In the genomic region with DNA sequence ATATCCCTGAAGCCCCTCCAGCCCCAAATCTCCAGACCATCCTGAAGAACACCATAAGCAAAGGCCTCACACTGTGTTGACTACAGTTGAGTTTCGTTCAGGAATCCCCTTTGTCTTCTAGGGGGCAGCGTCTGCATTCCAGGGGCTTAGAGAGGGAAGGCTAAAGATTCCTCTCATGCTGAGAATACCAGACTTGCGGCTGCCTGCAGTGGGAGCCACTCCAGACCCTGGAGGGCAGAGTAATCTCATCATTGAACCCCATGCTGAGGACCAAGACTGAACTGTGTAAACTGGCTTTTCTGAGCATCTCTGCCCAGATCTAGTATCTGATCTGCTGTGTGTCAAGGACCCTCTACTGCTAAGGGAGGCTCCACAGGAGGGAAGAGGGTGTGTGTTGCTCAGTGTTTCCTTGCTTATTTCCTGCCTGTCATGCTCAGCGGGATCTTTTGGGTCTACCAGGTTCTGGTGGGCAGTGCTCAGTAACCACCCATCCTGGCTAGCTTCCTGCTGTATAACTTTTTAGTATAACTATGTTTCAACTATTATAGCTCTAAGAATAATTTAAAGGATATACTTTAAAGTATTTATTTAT, we compare ENCODE assay signal across 11 mouse cellular contexts. TPM values are rescaled to one million over a fixed set of nuclear protein-coding genes. Genes with fewer than 3 reads are reported as not detected.
DNase-seq lines count a peak whose midpoint lies in the region; ATAC-seq and TF ChIP-seq lines count a peak whose summit lies in the region.
"Had no signal": no experiment of that assay in that cellular context is flagged by ENCODE, and none has a peak within 500 bp of the region (broad histone marks: within the 10 kb centered on the region; RNA-seq: fewer than 3 reads in every experiment).

No protein-coding gene starts in this region.

- H3K36me3 ChIP-seq in heart, adult 2 months (ENCODE audit: control insufficient read depth, insufficient read depth, low read length) = no peaks in the 10 kb centered on the region
- H3K36me3 ChIP-seq in lung, embryonic 14.5 days (ENCODE audit: insufficient read depth) = no peaks in the 10 kb centered on the region
- H3K36me3 ChIP-seq in embryonic facial prominence, embryonic 10.5 days (replicated peaks) = no peaks in the 10 kb centered on the region
- H3K36me3 ChIP-seq in midbrain, embryonic 14.5 days (ENCODE audit: control insufficient read depth, insufficient read depth, low read length) = no peaks in the 10 kb centered on the region

- H3K4me2 ChIP-seq in lung, embryonic 14.5 days = no peak overlapping the region
- H3K4me2 ChIP-seq in midbrain, embryonic 14.5 days (ENCODE audit: low read length) = no peak overlapping the region

- DNase-seq in heart, adult 2 months = no peak
- no peak for DNase-seq in heart, adult 8-10 months (ENCODE audit: low spot score)
- DNase-seq in lung, embryonic 14.5 days = peak; percentile 42
- DNase-seq in lung, adult 18-20 months = no peak
- DNase-seq in embryonic facial prominence, embryonic 10.5 days (ENCODE audit: low spot score) = peak; percentile 54
- no peak for DNase-seq in midbrain, embryonic 14.5 days
- no peak for DNase-seq in c-Kit-positive CD71-positive TER-119-positive erythroid progenitor cells, embryonic 14.5 days (ENCODE audit: low spot score)
- DNase-seq in adipocyte (ENCODE audit: low spot score) = no peak
- DNase-seq: left cerebral cortex, postnatal 4 days; lung, postnatal 36 days had no signal

- 0 out of 2 replicates have a peak, but pooled peaks have one; percentile 22 for ATAC-seq in lung, embryonic 14.5 days (ENCODE audit: insufficient read depth)
- peak; percentile 20; the same call in 1 of the 2 replicates for ATAC-seq in midbrain, embryonic 14.5 days (ENCODE audit: low FRiP score, low TSS enrichment)

- peak overlapping the region; percentile 52 for H3K27ac ChIP-seq in heart, adult 2 months
- no peak overlapping the region for H3K27ac ChIP-seq in lung, embryonic 14.5 days (ENCODE audit: low read depth)
- H3K27ac ChIP-seq in embryonic facial prominence, embryonic 10.5 days (replicated peaks) = peak overlapping the region; percentile 80
- H3K27ac ChIP-seq in midbrain, embryonic 14.5 days (replicated peaks; ENCODE audit: low read depth, low read length) = no peak overlapping the region
- H3K27ac ChIP-seq: layer of hippocampus, adult 2 months had no signal

- no peaks in the 10 kb centered on the region for H3K27me3 ChIP-seq in heart, adult 2 months (ENCODE audit: control insufficient read depth, insufficient read depth, low read length)
- no peaks in the 10 kb centered on the region for H3K27me3 ChIP-seq in lung, embryonic 14.5 days (ENCODE audit: insufficient read depth, low read length)
- H3K27me3 ChIP-seq in embryonic facial prominence, embryonic 10.5 days (replicated peaks; ENCODE audit: low read depth, poor library complexity, severe bottlenecking) = no peaks in the 10 kb centered on the region
- H3K27me3 ChIP-seq in midbrain, embryonic 14.5 days (ENCODE audit: control insufficient read depth, insufficient read depth, low read length) = no peaks in the 10 kb centered on the region

- H3K9ac ChIP-seq in heart, adult 2 months (ENCODE audit: low read depth, low read length) = no peak overlapping the region
- no peak overlapping the region for H3K9ac ChIP-seq in lung, embryonic 14.5 days
- no peak overlapping the region for H3K9ac ChIP-seq in midbrain, embryonic 14.5 days (replicated peaks; ENCODE audit: low read length)

- TF ChIP-seq EP300 in heart, adult 2 months (IDR thresholded peaks at IDR 0.05; ENCODE audit: insufficient read depth, low read depth, low read length) = no peak

- no peak overlapping the region for H3K4me3 ChIP-seq in heart, adult 2 months
- no peak overlapping the region for H3K4me3 ChIP-seq in lung, embryonic 14.5 days (ENCODE audit: low read depth, low read length)
- H3K4me3 ChIP-seq in embryonic facial prominence, embryonic 10.5 days = no peak overlapping the region
- H3K4me3 ChIP-seq in midbrain, embryonic 14.5 days (replicated peaks; ENCODE audit: low read depth, low read length) = no peak overlapping the region
- H3K4me3 ChIP-seq: layer of hippocampus, adult 2 months had no signal

- no peaks in the 10 kb centered on the region for H3K79me2 ChIP-seq in heart, adult 2 months (replicated peaks; ENCODE audit: control insufficient read depth, insufficient read depth, low read length)

- intact Hi-C loops in heart, adult 2 months (cut with DNase I) = no loop called here

- no peaks in the 10 kb centered on the region for H3K9me3 ChIP-seq in lung, embryonic 14.5 days (ENCODE audit: low read depth, low read length)
- no peaks in the 10 kb centered on the region for H3K9me3 ChIP-seq in embryonic facial prominence, embryonic 10.5 days
- no peaks in the 10 kb centered on the region for H3K9me3 ChIP-seq in midbrain, embryonic 14.5 days (ENCODE audit: control insufficient read depth, low read length)

- no peak for TF ChIP-seq POLR2A in heart, adult 2 months (IDR thresholded peaks at IDR 0.05; ENCODE audit: insufficient read depth, low read depth, low read length)

- 54% methylated on average over 4 of the region's 4 CpGs for WGBS in heart, adult 2 months
- WGBS in lung, embryonic 14.5 days = 26% methylated on average over 4 of the region's 4 CpGs
- 18% methylated on average over 4 of the region's 4 CpGs for WGBS in embryonic facial prominence, embryonic 10.5 days
- WGBS in midbrain, embryonic 14.5 days = 16% methylated on average over 4 of the region's 4 CpGs

- peaks cover 8% of the 10 kb centered on the region for H3K4me1 ChIP-seq in heart, adult 2 months (ENCODE audit: control insufficient read depth, insufficient read depth, low read length)
- peaks cover 13% of the 10 kb centered on the region for H3K4me1 ChIP-seq in lung, embryonic 14.5 days (ENCODE audit: insufficient read depth)
- H3K4me1 ChIP-seq in embryonic facial prominence, embryonic 10.5 days = peaks cover 57% of the 10 kb centered on the region
- 0 out of 2 replicates have a peak, but pooled peaks cover 8% of the 10 kb centered on the region for H3K4me1 ChIP-seq in midbrain, embryonic 14.5 days (ENCODE audit: control insufficient read depth, insufficient read depth, low read length)

- no peak for TF ChIP-seq CTCF in heart, adult 2 months (IDR thresholded peaks at IDR 0.05)
- TF ChIP-seq CTCF in lung, embryonic 14.5 days (IDR thresholded peaks at IDR 0.05; ENCODE audit: low read depth) = 0 out of 2 replicates have a peak, but pooled peaks have one; percentile 8

RNA-seq across cellular contexts. Expression of gene Laptm4a, which starts 21.3 kb away (rescaled TPM):
- total RNA-seq in heart, adult 2 months (2021) = 100 to 1,000 TPM; 366 to 372 TPM
- polyA plus RNA-seq in heart, adult 2 months (2012; rRNA removed) = 314 and 519 TPM in 2 replicates
- total RNA-seq in heart, adult 8-10 months (2022) = 100 to 1,000 TPM; 393 to 413 (median 400) TPM
- 213 and 215 TPM in 2 replicates for polyA plus RNA-seq in lung, embryonic 14.5 days (2014; fragmentation: Nextera tagmentation; extraction: Ambion mirVana)
- polyA plus RNA-seq in embryonic facial prominence, embryonic 10.5 days (2016; fragmentation: Nextera tagmentation; extraction: Ambion mirVana) = 170 and 196 TPM in 2 replicates
- 141 and 151 TPM in 2 replicates for polyA plus RNA-seq in midbrain, embryonic 14.5 days (2014; fragmentation: Nextera tagmentation; extraction: Ambion mirVana)

RNA-seq across cellular contexts. Expression of gene Matn3, which starts 47.5 kb away (rescaled TPM):
- not detected for total RNA-seq in heart, adult 2 months (2021)
- not detected in 2 replicates for polyA plus RNA-seq in heart, adult 2 months (2012; rRNA removed)
- total RNA-seq in heart, adult 8-10 months (2022) = not detected
- 0.87 and 1.0 TPM in 2 replicates for polyA plus RNA-seq in lung, embryonic 14.5 days (2014; fragmentation: Nextera tagmentation; extraction: Ambion mirVana)
- 3.0 and 3.3 TPM in 2 replicates for polyA plus RNA-seq in embryonic facial prominence, embryonic 10.5 days (2016; fragmentation: Nextera tagmentation; extraction: Ambion mirVana)
- 0.11 and 0.13 TPM in 2 replicates for polyA plus RNA-seq in midbrain, embryonic 14.5 days (2014; fragmentation: Nextera tagmentation; extraction: Ambion mirVana)
- total RNA-seq: layer of hippocampus, adult 2 months had no signal

Comparison
In these comparisons a context has a peak if more than half of its experiments do, and no peak if none do; other contexts are left out.
1. DNase-seq: peak in lung, embryonic 14.5 days (single experiment) and embryonic facial prominence, embryonic 10.5 days (single experiment); none in heart, adult 2 months (0 of 2), heart, adult 8-10 months (single experiment), lung, adult 18-20 months (0 of 2), midbrain, embryonic 14.5 days (single experiment), c-Kit-positive CD71-positive TER-119-positive erythroid progenitor cells, embryonic 14.5 days (single experiment) and adipocyte (single experiment).
2. H3K27ac ChIP-seq: peak in heart, adult 2 months (single experiment) and embryonic facial prominence, embryonic 10.5 days (single experiment); none in lung, embryonic 14.5 days (single experiment) and midbrain, embryonic 14.5 days (single experiment).